Mouse (Mus musculus) embryonic facial prominence, embryonic 10.5 days (tissue): ENCODE measurements around the gene Cxcr4. TPM values are rescaled to one million over a fixed set of nuclear protein-coding genes. Genes with fewer than 3 reads are reported as not detected.

Experiments used
- polyA plus RNA-seq: library from polyadenylated mRNA; unstranded; fragments of >200 nt; fragmentation: Nextera tagmentation; extraction: Ambion mirVana; gene quantifications from 2 replicates; pipeline ENCODE4 v1.2.1, GENCODE M21; 2016

Gene Cxcr4
- polyA plus RNA-seq, 1 experiment from 2014 or later, result 4.8 TPM

Other genes with a start within 250 kb of the Cxcr4 start
- gene Mcm6, start 232.6 kb downstream of the Cxcr4 start, polyA plus RNA-seq, result 308 and 329 TPM in 2 replicates
- 168 and 182 TPM in 2 replicates for gene Dars, start 174.9 kb downstream of the Cxcr4 start, polyA plus RNA-seq